Mouse (Mus musculus) cerebellum, adult 2 months (tissue): ENCODE results near the gene Fuz.

Source experiments
- CTCF ChIP-seq: fragments of 200-500 bp; IDR thresholded peaks from 2 replicates; pipeline ENCODE4 v1.5.1; 2011; ENCODE audit warnings: low read depth, mild to moderate bottlenecking, control low read depth, low read length, moderate library complexity, borderline replicate concordance; ENCODE audit not compliant: insufficient read depth
- POLR2A ChIP-seq: fragments of 200-500 bp; IDR thresholded peaks from 2 replicates; pipeline ENCODE4 v1.6.1; 2011; ENCODE audit warnings: low read length, control low read depth, borderline replicate concordance; ENCODE audit not compliant: insufficient read depth

GRCm38 (mm10) chr7:44849416-44850111, 46.3 kb upstream of the Fuz start:
- TF ChIP-seq CTCF (no peak), POLR2A (peak; percentile 53; the same call in 1 of the 2 replicates)
